Mouse (Mus musculus): ENCODE data around the gene Egfl8. TPM values are rescaled to one million over a fixed set of nuclear protein-coding genes. Genes with fewer than 3 reads are reported as not detected.

The Egfl8 gene
- polyA plus RNA-seq, 1 experiment from 2014 or later = 10.2 TPM

DNA sequence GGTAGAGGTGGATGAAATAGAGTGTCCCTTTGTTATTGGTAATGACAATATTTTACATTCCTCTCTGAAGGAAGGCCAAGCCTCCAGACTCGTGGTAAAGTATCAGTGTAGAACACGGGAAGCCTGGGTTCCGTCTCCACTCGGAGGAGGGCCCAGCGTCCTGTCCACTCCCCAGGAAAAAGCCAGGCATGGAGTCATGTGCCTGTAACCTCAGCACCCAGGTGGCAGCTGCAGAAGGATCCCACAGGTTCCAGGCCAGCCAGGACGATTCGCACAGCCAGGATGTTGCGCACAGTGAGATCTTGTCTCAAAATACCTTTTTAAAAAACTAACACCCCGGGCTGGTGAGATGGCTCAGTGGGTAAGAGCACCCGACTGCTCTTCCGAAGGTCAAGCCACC, 52.4 kb downstream of the Egfl8 start:
- no peaks in the 10 kb centered on the region for H3K9me3 ChIP-seq
- no peak overlapping the region for H3K9ac ChIP-seq
- peaks cover 7% of the 10 kb centered on the region; the same call in 1 of the 2 replicates for H3K4me1 ChIP-seq
- H3K4me3 ChIP-seq = no peak overlapping the region
- ATAC-seq (ENCODE audit: insufficient number of reproducible peaks, insufficient read depth, low FRiP score, low TSS enrichment, low read depth) = no peak
- no peak overlapping the region for H3K4me2 ChIP-seq
- H3K27ac ChIP-seq = no peak overlapping the region
- peaks cover 11% of the 10 kb centered on the region; the same call in 1 of the 2 replicates for H3K27me3 ChIP-seq
- WGBS = 72% methylated on average over 11 of the region's 11 CpGs
- H3K36me3 ChIP-seq = no peaks in the 10 kb centered on the region

Other genes starting within 250 kb of the Egfl8 start
- gene Btnl1, start 238.8 kb downstream of the Egfl8 start, polyA plus RNA-seq (2015; fragmentation: Nextera tagmentation; extraction: Ambion mirVana) = 0.21 TPM in 1 of 2 replicates, not detected in the other
- gene BC051142, start 217.2 kb downstream of the Egfl8 start, polyA plus RNA-seq (2015; fragmentation: Nextera tagmentation; extraction: Ambion mirVana) = 0.52 and 0.96 TPM in 2 replicates
- gene Btnl4, start 138.7 kb downstream of the Egfl8 start, polyA plus RNA-seq (2015; fragmentation: Nextera tagmentation; extraction: Ambion mirVana) = not detected in 2 replicates
- gene Btnl6, start 98.6 kb downstream of the Egfl8 start, polyA plus RNA-seq (2015; fragmentation: Nextera tagmentation; extraction: Ambion mirVana) = 0.54 TPM in 1 of 2 replicates, not detected in the other
- gene Notch4, start 51.7 kb downstream of the Egfl8 start, polyA plus RNA-seq (2015; fragmentation: Nextera tagmentation; extraction: Ambion mirVana) = 4.4 and 5.0 TPM in 2 replicates
- gene Gpsm3, start 26.2 kb downstream of the Egfl8 start, polyA plus RNA-seq (2015; fragmentation: Nextera tagmentation; extraction: Ambion mirVana) = 5.3 and 6.0 TPM in 2 replicates
- 14.8 and 19.2 TPM in 2 replicates for gene Pbx2, start 24.7 kb downstream of the Egfl8 start, polyA plus RNA-seq (2015; fragmentation: Nextera tagmentation; extraction: Ambion mirVana)
- gene Ager, start 18.1 kb downstream of the Egfl8 start, polyA plus RNA-seq (2015; fragmentation: Nextera tagmentation; extraction: Ambion mirVana) = 3.6 and 4.2 TPM in 2 replicates
- 130 and 132 TPM in 2 replicates for gene Rnf5, start 12.3 kb downstream of the Egfl8 start, polyA plus RNA-seq (2015; fragmentation: Nextera tagmentation; extraction: Ambion mirVana)
- gene Agpat1, start 11.7 kb downstream of the Egfl8 start, polyA plus RNA-seq (2015; fragmentation: Nextera tagmentation; extraction: Ambion mirVana) = 50.7 and 57.5 TPM in 2 replicates
- 21.6 and 22.2 TPM in 2 replicates for gene Ppt2, start 12.5 kb upstream of the Egfl8 start, polyA plus RNA-seq (2015; fragmentation: Nextera tagmentation; extraction: Ambion mirVana)
- gene Prrt1, start 13.6 kb upstream of the Egfl8 start, polyA plus RNA-seq (2015; fragmentation: Nextera tagmentation; extraction: Ambion mirVana) = 0.55 and 0.78 TPM in 2 replicates
- gene Fkbpl, start 28.8 kb upstream of the Egfl8 start, polyA plus RNA-seq (2015; fragmentation: Nextera tagmentation; extraction: Ambion mirVana) = 15.0 and 18.0 TPM in 2 replicates
- 97.8 and 106 TPM in 2 replicates for gene Atf6b, start 31.2 kb upstream of the Egfl8 start, polyA plus RNA-seq (2015; fragmentation: Nextera tagmentation; extraction: Ambion mirVana)
- 0.03 and 0.04 TPM in 2 replicates for gene Tnxb, start 54.6 kb upstream of the Egfl8 start, polyA plus RNA-seq (2015; fragmentation: Nextera tagmentation; extraction: Ambion mirVana)
- gene C4b, start 127.9 kb upstream of the Egfl8 start, polyA plus RNA-seq (2015; fragmentation: Nextera tagmentation; extraction: Ambion mirVana) = 0.34 TPM in 1 of 2 replicates, not detected in the other
- not detected in 2 replicates for gene Cyp21a1, start 188.6 kb upstream of the Egfl8 start, polyA plus RNA-seq (2015; fragmentation: Nextera tagmentation; extraction: Ambion mirVana)
- gene Stk19, start 221.0 kb upstream of the Egfl8 start, polyA plus RNA-seq (2015; fragmentation: Nextera tagmentation; extraction: Ambion mirVana) = 25.4 and 29.4 TPM in 2 replicates
- gene Dxo, start 221.0 kb upstream of the Egfl8 start, polyA plus RNA-seq (2015; fragmentation: Nextera tagmentation; extraction: Ambion mirVana) = 66.3 and 75.1 TPM in 2 replicates
- 52.2 and 55.6 TPM in 2 replicates for gene Skiv2l, start 234.2 kb upstream of the Egfl8 start, polyA plus RNA-seq (2015; fragmentation: Nextera tagmentation; extraction: Ambion mirVana)
- gene Nelfe, start 234.4 kb upstream of the Egfl8 start, polyA plus RNA-seq (2015; fragmentation: Nextera tagmentation; extraction: Ambion mirVana) = 119 and 126 TPM in 2 replicates
- gene Cfb, start 246.5 kb upstream of the Egfl8 start, polyA plus RNA-seq (2015; fragmentation: Nextera tagmentation; extraction: Ambion mirVana) = 1.6 and 5.7 TPM in 2 replicates

All from embryonic facial prominence, embryonic 13.5 days (tissue).